In the genomic region with DNA sequence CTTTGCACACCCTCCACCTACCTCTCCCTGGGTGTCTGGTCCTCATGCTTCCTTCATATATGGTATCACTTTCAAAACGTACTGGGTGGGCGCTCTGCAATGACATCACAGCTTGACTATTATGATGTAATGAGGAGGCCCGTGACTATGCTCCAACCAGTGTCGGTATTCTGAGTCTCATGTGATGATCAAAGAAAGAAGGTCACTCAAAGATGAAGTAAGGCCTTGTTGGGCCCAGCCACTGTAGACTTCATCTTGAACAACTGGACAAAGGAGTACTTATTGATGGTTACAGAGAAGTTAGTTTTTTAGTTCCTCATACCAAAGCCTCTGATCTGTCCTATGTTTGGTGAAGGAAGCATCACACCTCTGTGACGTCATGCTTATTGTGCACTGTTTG, we compare ENCODE assay signal across 11 mouse cellular contexts. TPM values are rescaled to one million over a fixed set of nuclear protein-coding genes. Genes with fewer than 3 reads are reported as not detected.
DNase-seq lines count a peak whose midpoint lies in the region; ATAC-seq lines count a peak whose summit lies in the region.
"Had no signal": no experiment of that assay in that cellular context is flagged by ENCODE, and none has a peak within 500 bp of the region (broad histone marks: within the 10 kb centered on the region; RNA-seq: fewer than 3 reads in every experiment).

A gene (minus strand): TSS at position 101 of the 400 bp plus-strand sequence.

- no peak for ATAC-seq in neural tube, embryonic 11.5 days (ENCODE audit: insufficient read depth, low FRiP score, low TSS enrichment)
- no peak for ATAC-seq in neural tube, embryonic 15.5 days (ENCODE audit: low FRiP score)

- H3K4me2 ChIP-seq in neural tube, embryonic 11.5 days (ENCODE audit: low read depth) = no peak within 1 kb of the TSS
- no peak within 1 kb of the TSS for H3K4me2 ChIP-seq in neural tube, embryonic 15.5 days

- DNase-seq in heart, embryonic 10.5 days (ENCODE audit: low spot score) = no peak
- DNase-seq in heart, postnatal 4 days = no peak
- no peak for DNase-seq in neural tube, embryonic 11.5 days (ENCODE audit: low spot score)
- DNase-seq in neural tube, embryonic 10.5 days (ENCODE audit: extremely low spot score, low spot score) = no peak
- DNase-seq in layer of hippocampus, postnatal 14 days (ENCODE audit: low spot score in 2 of 2) = no peak
- DNase-seq in frontal cortex, postnatal 10 days (ENCODE audit: low spot score in 2 of 2) = no peak
- no peak for DNase-seq in right cerebral cortex, postnatal 10 days (ENCODE audit: low spot score in 2 of 2)
- DNase-seq: gastrocnemius, postnatal 36 days; kidney, postnatal 14 days had no signal

- no peaks in the 10 kb centered on the region for H3K36me3 ChIP-seq in heart, embryonic 10.5 days
- no peaks in the 10 kb centered on the region for H3K36me3 ChIP-seq in neural tube, embryonic 11.5 days (ENCODE audit: control insufficient read depth, insufficient read depth, low read length)
- H3K36me3 ChIP-seq in neural tube, embryonic 15.5 days = no peaks in the 10 kb centered on the region

- H3K9me3 ChIP-seq in heart, embryonic 10.5 days = no peaks in the 10 kb centered on the region
- no peaks in the 10 kb centered on the region for H3K9me3 ChIP-seq in neural tube, embryonic 11.5 days (ENCODE audit: control insufficient read depth, low read length)
- no peaks in the 10 kb centered on the region for H3K9me3 ChIP-seq in neural tube, embryonic 15.5 days (replicated peaks)
- H3K9me3 ChIP-seq: megakaryocyte, embryonic 14.5 days had no signal

- peaks cover 6% of the 10 kb centered on the region for H3K4me1 ChIP-seq in heart, embryonic 10.5 days
- no peaks in the 10 kb centered on the region for H3K4me1 ChIP-seq in neural tube, embryonic 11.5 days (ENCODE audit: control insufficient read depth, insufficient read depth, low read length)
- H3K4me1 ChIP-seq in neural tube, embryonic 15.5 days = peaks cover 8% of the 10 kb centered on the region

- no peaks in the 10 kb centered on the region for H3K27me3 ChIP-seq in heart, embryonic 10.5 days (ENCODE audit: insufficient read depth, poor library complexity, severe bottlenecking)
- no peaks in the 10 kb centered on the region for H3K27me3 ChIP-seq in neural tube, embryonic 11.5 days (ENCODE audit: control insufficient read depth, insufficient read depth, low read length)
- no peaks in the 10 kb centered on the region for H3K27me3 ChIP-seq in neural tube, embryonic 15.5 days (replicated peaks)
- H3K27me3 ChIP-seq: megakaryocyte, embryonic 14.5 days had no signal

- H3K27ac ChIP-seq in heart, embryonic 10.5 days = no peak within 1 kb of the TSS
- H3K27ac ChIP-seq in neural tube, embryonic 11.5 days (ENCODE audit: low read depth, low read length) = no peak within 1 kb of the TSS
- no peak within 1 kb of the TSS for H3K27ac ChIP-seq in neural tube, embryonic 15.5 days (replicated peaks)

- H3K4me3 ChIP-seq in heart, embryonic 10.5 days = no peak within 1 kb of the TSS
- H3K4me3 ChIP-seq in neural tube, embryonic 11.5 days (ENCODE audit: low read depth, low read length) = no peak within 1 kb of the TSS
- H3K4me3 ChIP-seq in neural tube, embryonic 15.5 days (replicated peaks) = no peak within 1 kb of the TSS
- H3K4me3 ChIP-seq: megakaryocyte, embryonic 14.5 days had no signal

- WGBS in heart, embryonic 10.5 days = 87% methylated on average over 5 of the region's 5 CpGs
- 87% methylated on average over 5 of the region's 5 CpGs for WGBS in neural tube, embryonic 11.5 days
- 91% methylated on average over 5 of the region's 5 CpGs for WGBS in neural tube, embryonic 15.5 days

- no peak within 1 kb of the TSS for H3K9ac ChIP-seq in neural tube, embryonic 11.5 days (ENCODE audit: low read length)
- no peak within 1 kb of the TSS for H3K9ac ChIP-seq in neural tube, embryonic 15.5 days (replicated peaks)

RNA-seq across cellular contexts. Expression of the gene that starts here (rescaled TPM):
- 10.3 and 11.0 TPM in 2 replicates for polyA plus RNA-seq in heart, embryonic 10.5 days (2016; fragmentation: Nextera tagmentation; extraction: Ambion mirVana)
- total RNA-seq in heart, postnatal 4 days (2021) = 1 to 10 TPM; 7.7 to 8.9 TPM
- polyA plus RNA-seq in neural tube, embryonic 11.5 days (2014; fragmentation: Nextera tagmentation; extraction: Ambion mirVana) = 19.3 and 21.9 TPM in 2 replicates
- total RNA-seq in layer of hippocampus, postnatal 14 days (2021) = 10 to 100 TPM; 20.8 to 21.7 TPM
- polyA plus RNA-seq in neural tube, embryonic 15.5 days (2015; fragmentation: Nextera tagmentation; extraction: Ambion mirVana) = 10.6 and 14.5 TPM in 2 replicates
